Mouse (Mus musculus): ENCODE data around the gene Chrna1. TPM values are rescaled to one million over a fixed set of nuclear protein-coding genes. Genes with fewer than 3 reads are reported as not detected.
A peak's percentile ranks its signal among the peaks of the same experiment; 100 is the strongest.
"Not testable (repeated sequence)": the region's sequence is repeated elsewhere in the genome, so short reads cannot be mapped to it uniquely, and the experiment has no call there.

The Chrna1 gene
- polyA plus RNA-seq, 1 experiment = 0.66 TPM

DNA sequence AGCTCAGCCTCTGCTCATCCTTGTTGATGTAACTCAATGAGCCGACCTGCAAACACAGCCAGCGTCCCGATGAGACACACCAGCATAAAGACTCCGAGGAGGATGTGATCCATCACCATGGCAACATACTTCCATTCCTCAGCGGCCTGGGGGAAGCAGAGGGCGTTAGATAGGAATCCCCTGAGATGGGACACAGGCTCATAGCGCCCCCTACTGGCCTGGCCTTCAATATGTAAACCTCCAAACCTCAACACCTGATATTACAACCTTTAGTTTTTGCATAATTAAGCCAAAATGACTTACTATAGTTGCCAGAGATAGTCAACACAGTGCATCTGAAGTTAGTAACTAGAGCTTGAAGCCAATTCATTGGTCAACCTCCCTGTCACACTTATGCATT, 14.0 kb downstream of the Chrna1 start:
- TF ChIP-seq CTCF (IDR thresholded peaks at IDR 0.05; ENCODE audit: insufficient read depth, low read length) (peak; percentile 51), POLR2A (IDR thresholded peaks at IDR 0.05; ENCODE audit: borderline replicate concordance, extremely low read depth, low read depth, low read length) (no peak)
- Histone ChIP-seq H3K4me1 (ENCODE audit: control insufficient read depth, insufficient read depth, low read length) (peaks cover 3% of the 10 kb centered on the region; the same call in 1 of the 2 replicates), H3K4me3 (replicated peaks; ENCODE audit: extremely low read depth, low read depth, low read length) (no peak overlapping the region)
- DNase-seq = no peak
- 17% methylated on average over 7 of the region's 7 CpGs for WGBS

DNA sequence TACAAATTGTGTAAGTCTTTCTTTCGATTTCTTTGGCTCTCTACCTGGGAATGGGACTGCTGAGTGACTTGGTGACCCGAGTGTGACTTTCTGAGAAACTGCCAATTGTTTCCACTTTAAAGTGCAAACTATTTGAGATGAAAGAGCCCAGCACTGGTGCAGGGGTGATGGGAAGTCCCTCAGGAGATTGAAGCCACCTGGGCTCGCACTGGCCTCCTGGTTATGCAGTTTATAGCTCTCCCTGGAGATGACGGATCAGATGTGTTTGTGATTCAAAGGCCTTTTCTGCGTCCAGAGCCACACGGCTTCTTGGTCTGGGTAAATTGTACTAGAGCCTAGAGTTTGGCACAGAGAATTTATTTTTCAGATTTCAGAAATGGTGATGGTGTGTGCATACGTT, 16.4 kb downstream of the Chrna1 start:
- Histone ChIP-seq H3K4me3 (replicated peaks; ENCODE audit: extremely low read depth, low read depth, low read length) (no peak overlapping the region), H3K4me1 (ENCODE audit: control insufficient read depth, insufficient read depth, low read length) (peaks cover 3% of the 10 kb centered on the region; the same call in 1 of the 2 replicates)
- DNase-seq = no peak
- 56% methylated on average over 7 of the region's 7 CpGs for WGBS
- TF ChIP-seq POLR2A (IDR thresholded peaks at IDR 0.05; ENCODE audit: borderline replicate concordance, extremely low read depth, low read depth, low read length) = no peak
- no peak for TF ChIP-seq CTCF (IDR thresholded peaks at IDR 0.05; ENCODE audit: insufficient read depth, low read length)

DNA sequence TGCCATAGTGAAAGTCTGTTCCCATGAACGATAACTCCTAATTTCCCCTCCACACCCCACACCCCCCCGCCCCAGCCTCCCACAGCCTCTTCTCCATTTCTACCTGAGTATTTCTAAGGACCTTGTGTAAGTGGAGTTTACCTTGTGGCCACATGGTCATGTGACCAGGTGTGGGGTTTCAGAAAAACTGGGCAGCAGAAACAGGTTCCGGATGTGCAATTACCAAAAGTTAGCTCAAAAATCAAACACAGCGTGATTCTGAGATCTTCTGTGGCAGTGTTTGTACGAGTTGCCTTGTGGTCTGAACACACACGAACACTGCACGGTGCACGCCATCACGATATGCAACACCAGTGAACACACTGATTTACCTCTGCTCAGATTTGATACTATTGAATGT, 17.5 kb downstream of the Chrna1 start:
- Histone ChIP-seq H3K4me3 (replicated peaks; ENCODE audit: extremely low read depth, low read depth, low read length) (no peak overlapping the region), H3K4me1 (ENCODE audit: control insufficient read depth, insufficient read depth, low read length) (peaks cover 3% of the 10 kb centered on the region; the same call in 1 of the 2 replicates)
- TF ChIP-seq POLR2A (IDR thresholded peaks at IDR 0.05; ENCODE audit: borderline replicate concordance, extremely low read depth, low read depth, low read length) = no peak
- TF ChIP-seq CTCF (IDR thresholded peaks at IDR 0.05; ENCODE audit: insufficient read depth, low read length) = no peak
- WGBS = 76% methylated on average over 9 of the region's 9 CpGs
- DNase-seq = peak; percentile 26

DNA sequence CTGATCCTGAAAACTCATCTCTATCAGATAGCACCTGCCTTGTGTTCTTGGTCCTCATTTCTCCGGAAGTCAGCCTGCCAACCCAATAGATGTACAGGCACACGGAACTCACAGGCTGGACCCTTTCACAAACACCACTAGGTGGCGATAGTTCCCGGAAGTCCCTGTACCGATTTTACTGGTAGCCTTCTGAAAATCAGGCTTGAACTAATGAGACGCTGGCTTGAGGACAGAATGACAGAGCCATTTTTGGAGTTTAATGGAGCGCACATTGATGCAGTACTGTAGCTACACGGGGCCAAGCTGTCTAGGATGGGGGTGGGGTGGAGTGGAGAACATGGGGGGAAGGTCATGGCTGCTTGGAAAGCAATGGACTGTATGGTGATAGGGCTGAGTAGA, 18.5 kb downstream of the Chrna1 start:
- WGBS = 8% methylated on average over 8 of the region's 8 CpGs
- DNase-seq = peak; percentile 24
- H3K4me3 ChIP-seq (replicated peaks; ENCODE audit: extremely low read depth, low read depth, low read length) = no peak overlapping the region
- peaks cover 3% of the 10 kb centered on the region; the same call in 1 of the 2 replicates for H3K4me1 ChIP-seq (ENCODE audit: control insufficient read depth, insufficient read depth, low read length)
- TF ChIP-seq CTCF (IDR thresholded peaks at IDR 0.05; ENCODE audit: insufficient read depth, low read length) (peak; percentile 55), POLR2A (IDR thresholded peaks at IDR 0.05; ENCODE audit: borderline replicate concordance, extremely low read depth, low read depth, low read length) (no peak)

DNA sequence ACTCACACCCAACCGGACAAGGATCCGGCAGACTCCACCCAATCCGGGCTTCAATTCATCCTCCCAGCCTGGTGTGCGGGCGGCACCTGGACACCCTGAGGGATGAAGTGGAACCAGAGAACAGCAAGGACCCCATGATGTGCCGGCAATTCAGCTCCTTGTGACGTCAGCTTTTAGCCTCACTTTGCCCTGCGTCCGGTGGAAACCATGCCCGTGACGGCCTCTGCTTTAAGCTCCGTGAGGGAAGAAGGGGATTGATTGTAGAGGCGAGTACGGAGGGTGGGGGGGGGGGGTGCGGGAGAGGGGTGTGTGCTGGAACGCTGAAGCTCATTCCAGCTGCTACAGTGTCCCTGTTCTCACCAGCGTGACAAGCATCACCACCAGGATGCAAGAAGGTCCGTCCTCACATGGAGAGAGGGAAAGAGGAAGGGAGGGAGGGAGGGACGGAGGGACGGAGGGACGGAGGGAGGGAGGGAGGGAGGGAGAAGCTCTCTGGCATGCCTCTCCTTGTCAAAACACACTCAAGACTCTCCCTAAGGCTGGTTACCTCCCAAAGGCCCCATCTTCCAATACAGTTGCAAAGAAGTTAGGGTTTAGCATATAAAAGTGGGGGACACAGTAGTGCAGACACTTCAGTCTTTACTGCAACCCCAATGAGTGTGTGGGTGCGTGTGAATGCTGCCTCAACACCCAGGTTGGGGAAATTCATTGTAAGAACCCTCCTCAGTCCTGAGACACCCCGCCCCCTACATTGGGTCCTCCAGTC, 19.1 kb downstream of the Chrna1 start:
- whole genome bisulfite sequencing = 10% methylated on average over 23 of the region's 23 CpGs
- no peak for DNase-seq
- Histone ChIP-seq H3K4me1 (ENCODE audit: control insufficient read depth, insufficient read depth, low read length) (peaks cover 3% of the 10 kb centered on the region; the same call in 1 of the 2 replicates), H3K4me3 (replicated peaks; ENCODE audit: extremely low read depth, low read depth, low read length) (peak overlapping the region; percentile 44)
- TF ChIP-seq CTCF (IDR thresholded peaks at IDR 0.05; ENCODE audit: insufficient read depth, low read length) (no peak), POLR2A (IDR thresholded peaks at IDR 0.05; ENCODE audit: borderline replicate concordance, extremely low read depth, low read depth, low read length) (no peak)

DNA sequence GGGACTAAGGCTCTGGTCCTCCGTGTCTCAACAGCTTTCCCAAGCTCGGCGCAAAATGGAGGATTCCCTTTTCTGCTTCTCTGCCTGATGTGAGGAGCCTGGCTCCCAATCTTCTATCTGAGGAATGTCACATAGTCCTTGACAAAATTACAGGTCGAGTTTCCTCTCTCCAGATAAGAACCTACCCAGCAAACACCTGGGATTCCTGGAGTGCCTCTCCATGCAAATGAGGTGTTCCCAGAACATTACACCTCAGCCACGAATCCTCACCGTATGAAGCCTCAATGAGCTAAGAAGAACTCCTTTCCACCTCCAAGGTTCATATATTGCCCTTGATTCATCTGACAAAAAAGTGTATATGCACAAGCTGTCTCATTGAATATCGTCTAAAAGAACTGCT, 19.7 kb downstream of the Chrna1 start:
- H3K4me3 ChIP-seq (replicated peaks; ENCODE audit: extremely low read depth, low read depth, low read length) = no peak overlapping the region
- H3K4me1 ChIP-seq (ENCODE audit: control insufficient read depth, insufficient read depth, low read length) = peaks cover 3% of the 10 kb centered on the region; the same call in 1 of the 2 replicates
- WGBS = 52% methylated on average over 7 of the region's 7 CpGs
- no peak for TF ChIP-seq CTCF (IDR thresholded peaks at IDR 0.05; ENCODE audit: insufficient read depth, low read length)
- no peak for TF ChIP-seq POLR2A (IDR thresholded peaks at IDR 0.05; ENCODE audit: borderline replicate concordance, extremely low read depth, low read depth, low read length)
- no peak for DNase-seq

DNA sequence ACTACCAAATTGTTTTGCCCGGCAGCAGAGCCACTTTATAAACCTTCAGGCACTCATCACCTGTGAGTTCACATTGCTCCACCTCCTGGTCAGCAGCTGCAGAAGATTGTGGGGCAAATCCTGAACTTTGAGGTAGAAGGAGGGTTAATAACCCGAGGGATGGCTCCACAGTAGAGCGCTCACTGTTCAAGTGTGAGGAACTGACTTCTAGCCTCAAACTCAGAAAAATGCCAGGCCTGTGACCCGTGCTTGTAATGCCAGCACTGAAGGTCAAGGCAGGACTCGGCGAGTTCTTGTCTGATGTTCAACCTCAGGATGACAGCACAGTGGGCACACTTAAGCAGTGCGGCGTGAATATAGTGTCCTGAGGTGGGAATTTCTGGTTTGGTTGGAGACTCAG, 22.2 kb downstream of the Chrna1 start:
- TF ChIP-seq POLR2A (IDR thresholded peaks at IDR 0.05; ENCODE audit: borderline replicate concordance, extremely low read depth, low read depth, low read length) = no peak
- no peak for TF ChIP-seq CTCF (IDR thresholded peaks at IDR 0.05; ENCODE audit: insufficient read depth, low read length)
- no peak for DNase-seq
- H3K4me1 ChIP-seq (ENCODE audit: control insufficient read depth, insufficient read depth, low read length) = peaks cover 3% of the 10 kb centered on the region; the same call in 1 of the 2 replicates
- 71% methylated on average over 8 of the region's 8 CpGs for WGBS
- H3K4me3 ChIP-seq (replicated peaks; ENCODE audit: extremely low read depth, low read depth, low read length) = no peak overlapping the region

DNA sequence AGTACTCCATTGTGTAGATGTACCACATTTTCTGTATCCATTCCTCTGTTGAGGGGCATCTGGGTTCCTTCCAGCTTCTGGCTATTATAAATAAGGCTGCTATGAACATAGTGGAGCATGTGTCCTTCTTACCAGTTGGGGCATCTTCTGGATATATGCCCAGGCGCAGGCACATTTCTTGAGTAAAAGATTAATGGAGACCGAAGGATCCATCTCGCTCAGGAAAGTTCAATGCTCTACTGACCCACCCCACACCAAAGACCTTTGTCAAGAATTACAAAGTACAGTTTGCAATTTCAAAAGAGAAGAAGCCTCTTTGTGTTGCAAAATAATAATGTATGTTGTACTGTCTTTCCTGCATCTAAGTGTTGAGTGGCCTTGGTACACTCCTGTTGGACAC, 23.1 kb downstream of the Chrna1 start:
- H3K4me3 ChIP-seq (replicated peaks; ENCODE audit: extremely low read depth, low read depth, low read length); H3K4me1 ChIP-seq (ENCODE audit: control insufficient read depth, insufficient read depth, low read length); DNase-seq: not testable (repeated sequence)
- WGBS = 98% methylated on average over 3 of the region's 3 CpGs

DNA sequence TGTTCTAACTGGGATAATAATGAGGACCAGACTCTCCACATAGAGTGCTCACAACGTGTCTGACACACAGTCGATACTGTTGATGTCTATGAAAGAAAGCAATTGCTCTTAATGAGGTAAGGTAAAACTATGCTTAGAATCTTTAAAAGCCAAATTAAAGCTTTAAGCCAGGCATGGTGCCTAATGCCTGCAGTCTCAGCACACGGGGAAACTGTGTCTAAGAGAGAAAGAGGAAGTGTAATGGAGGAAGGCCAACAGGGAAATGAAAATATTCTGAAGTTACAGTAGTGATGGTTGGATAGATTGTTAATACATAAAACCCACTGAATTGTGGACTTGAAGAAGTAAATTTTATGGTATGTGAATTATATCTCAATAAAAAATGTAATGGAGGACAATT, 25.7 kb downstream of the Chrna1 start:
- 68% methylated on average over 3 of the region's 3 CpGs for WGBS
- peaks cover 2% of the 10 kb centered on the region; the same call in 1 of the 2 replicates for H3K4me1 ChIP-seq (ENCODE audit: control insufficient read depth, insufficient read depth, low read length)
- DNase-seq = no peak
- TF ChIP-seq CTCF (IDR thresholded peaks at IDR 0.05; ENCODE audit: insufficient read depth, low read length) = no peak
- no peak for TF ChIP-seq POLR2A (IDR thresholded peaks at IDR 0.05; ENCODE audit: borderline replicate concordance, extremely low read depth, low read depth, low read length)
- H3K4me3 ChIP-seq (replicated peaks; ENCODE audit: extremely low read depth, low read depth, low read length) = no peak overlapping the region

DNA sequence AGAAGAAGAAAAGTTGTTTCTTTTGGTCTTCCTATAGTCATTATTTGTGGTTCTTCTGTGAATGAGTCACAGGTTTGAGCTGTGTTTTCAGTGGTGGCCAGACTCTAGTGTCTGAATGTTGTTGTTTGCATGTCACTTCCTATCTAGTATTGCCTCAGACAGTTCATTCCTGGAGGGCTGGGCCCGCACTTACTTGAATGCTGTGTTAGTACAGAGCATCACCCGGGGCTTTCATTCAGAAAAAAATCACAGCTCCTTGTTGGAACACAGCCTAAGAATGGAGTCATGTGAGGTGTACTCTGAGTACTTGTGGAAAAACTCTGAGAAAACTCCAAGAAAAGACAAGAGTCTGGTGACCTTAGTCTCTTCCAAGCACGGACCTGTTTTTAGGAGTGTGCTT, 27.2 kb downstream of the Chrna1 start:
- no peak for DNase-seq
- TF ChIP-seq CTCF (IDR thresholded peaks at IDR 0.05; ENCODE audit: insufficient read depth, low read length) (no peak), POLR2A (IDR thresholded peaks at IDR 0.05; ENCODE audit: borderline replicate concordance, extremely low read depth, low read depth, low read length) (no peak)
- Histone ChIP-seq H3K4me3 (replicated peaks; ENCODE audit: extremely low read depth, low read depth, low read length) (no peak overlapping the region), H3K4me1 (ENCODE audit: control insufficient read depth, insufficient read depth, low read length) (peaks cover 2% of the 10 kb centered on the region; the same call in 1 of the 2 replicates)
- WGBS = 32% methylated on average over 3 of the region's 3 CpGs

All from lung, adult 2 months (tissue).